ENCODE assay signal across 15 mouse cellular contexts in the genomic region with DNA sequence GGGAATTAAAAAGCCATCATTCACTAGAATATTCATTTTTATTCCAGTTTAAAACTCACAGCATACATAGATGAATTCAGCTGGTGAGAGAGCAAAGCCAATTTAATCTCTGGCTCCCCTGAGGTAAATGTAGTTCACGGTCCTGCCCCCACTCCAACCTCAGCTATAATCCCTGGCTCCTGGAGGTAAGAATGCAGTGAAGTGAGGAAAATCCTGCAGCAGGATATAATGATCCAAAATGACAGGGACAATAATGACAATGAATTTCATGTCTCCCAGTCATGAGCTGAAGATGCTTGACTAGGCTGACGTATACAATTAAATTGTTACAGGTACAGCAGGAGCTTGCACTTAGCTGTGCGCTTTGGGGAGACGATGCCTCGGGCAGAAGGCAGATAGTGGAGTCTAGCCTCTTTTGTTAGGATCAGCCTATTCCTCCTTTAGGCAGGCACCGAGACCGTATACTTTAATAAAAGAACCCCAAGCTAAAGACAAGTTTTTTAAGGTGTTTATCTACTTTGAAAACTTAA.
"Had no signal": no experiment of that assay in that cellular context is flagged by ENCODE, and none has a peak within 500 bp of the region (broad histone marks: within the 10 kb centered on the region; RNA-seq: fewer than 3 reads in every experiment).

No protein-coding gene starts in this region.

- H3K4me1 ChIP-seq: limb, embryonic 10.5 days; liver, embryonic 12.5 days; neural tube, embryonic 12.5 days had no signal

- H3K9me3 ChIP-seq: limb, embryonic 10.5 days; liver, embryonic 12.5 days; neural tube, embryonic 12.5 days had no signal

- H3K36me3 ChIP-seq: limb, embryonic 10.5 days; liver, embryonic 12.5 days; neural tube, embryonic 12.5 days had no signal

- H3K4me2 ChIP-seq: liver, embryonic 12.5 days; lung, embryonic 14.5 days; neural tube, embryonic 12.5 days had no signal

- DNase-seq: kidney, adult 8-10 months; kidney, postnatal 25 days; lung, embryonic 14.5 days; lung, postnatal 10 days; lung, postnatal 4 days; right cerebral cortex, adult 18-20 months; right cerebral cortex, postnatal 25 days; thymus, postnatal 14 days had no signal

- H3K4me3 ChIP-seq: left cerebral cortex, adult 2 months; limb, embryonic 10.5 days; liver, embryonic 12.5 days; myocyte; neural tube, embryonic 12.5 days had no signal

- H3K27me3 ChIP-seq: liver, embryonic 12.5 days; neural tube, embryonic 12.5 days had no signal

- H3K27ac ChIP-seq: left cerebral cortex, adult 2 months; limb, embryonic 10.5 days; liver, embryonic 12.5 days; neural tube, embryonic 12.5 days; stomach, postnatal 0 days had no signal

- H3K9ac ChIP-seq: liver, embryonic 12.5 days; lung, embryonic 14.5 days; neural tube, embryonic 12.5 days had no signal

- ATAC-seq: intestine, embryonic 16.5 days; liver, embryonic 12.5 days had no signal
